Mouse (Mus musculus): ENCODE results near the gene Lypd5. TPM values are rescaled to one million over a fixed set of nuclear protein-coding genes. Genes with fewer than 3 reads are reported as not detected.

The Lypd5 gene
- polyA plus RNA-seq, 1 experiment from 2014 or later: not detected

- peak; percentile 72 for ATAC-seq (ENCODE audit: low read depth)
- H3K9ac ChIP-seq: 0 out of 2 replicates have a peak overlapping the region, but pooled peaks have one; percentile 31
- WGBS: 33% methylated on average over 17 of the region's 20 CpGs
These were observed 24.8 kb downstream of the Lypd5 start for GRCm38 (mm10) chr7:24373538-24374379.

GRCm38 (mm10) chr7:24376456-24376855, 27.5 kb downstream of the Lypd5 start:
- H3K9me3 ChIP-seq: no peaks in the 10 kb centered on the region
- H3K27me3 ChIP-seq: peaks cover 12% of the 10 kb centered on the region
- no peak overlapping the region for H3K4me3 ChIP-seq
- H3K9ac ChIP-seq: no peak overlapping the region
- no peak for ATAC-seq (ENCODE audit: low read depth)
- no peaks in the 10 kb centered on the region for H3K36me3 ChIP-seq
- no peak overlapping the region for H3K4me2 ChIP-seq
- 88% methylated on average over 8 of the region's 8 CpGs for WGBS
- peaks cover 35% of the 10 kb centered on the region for H3K4me1 ChIP-seq (replicated peaks)
- H3K27ac ChIP-seq (replicated peaks): no peak overlapping the region

More at GRCm38 (mm10) chr7:24373538-24374379, 24.8 kb downstream of the Lypd5 start:
- H3K36me3 ChIP-seq: no peaks in the 10 kb centered on the region
- H3K27me3 ChIP-seq: peaks cover 12% of the 10 kb centered on the region
- peak overlapping the region; percentile 82 for H3K27ac ChIP-seq (replicated peaks)
- no peaks in the 10 kb centered on the region for H3K9me3 ChIP-seq
- H3K4me1 ChIP-seq (replicated peaks): peaks cover 44% of the 10 kb centered on the region
- peak overlapping the region; percentile 22 for H3K4me2 ChIP-seq
- H3K4me3 ChIP-seq: no peak overlapping the region

DNA sequence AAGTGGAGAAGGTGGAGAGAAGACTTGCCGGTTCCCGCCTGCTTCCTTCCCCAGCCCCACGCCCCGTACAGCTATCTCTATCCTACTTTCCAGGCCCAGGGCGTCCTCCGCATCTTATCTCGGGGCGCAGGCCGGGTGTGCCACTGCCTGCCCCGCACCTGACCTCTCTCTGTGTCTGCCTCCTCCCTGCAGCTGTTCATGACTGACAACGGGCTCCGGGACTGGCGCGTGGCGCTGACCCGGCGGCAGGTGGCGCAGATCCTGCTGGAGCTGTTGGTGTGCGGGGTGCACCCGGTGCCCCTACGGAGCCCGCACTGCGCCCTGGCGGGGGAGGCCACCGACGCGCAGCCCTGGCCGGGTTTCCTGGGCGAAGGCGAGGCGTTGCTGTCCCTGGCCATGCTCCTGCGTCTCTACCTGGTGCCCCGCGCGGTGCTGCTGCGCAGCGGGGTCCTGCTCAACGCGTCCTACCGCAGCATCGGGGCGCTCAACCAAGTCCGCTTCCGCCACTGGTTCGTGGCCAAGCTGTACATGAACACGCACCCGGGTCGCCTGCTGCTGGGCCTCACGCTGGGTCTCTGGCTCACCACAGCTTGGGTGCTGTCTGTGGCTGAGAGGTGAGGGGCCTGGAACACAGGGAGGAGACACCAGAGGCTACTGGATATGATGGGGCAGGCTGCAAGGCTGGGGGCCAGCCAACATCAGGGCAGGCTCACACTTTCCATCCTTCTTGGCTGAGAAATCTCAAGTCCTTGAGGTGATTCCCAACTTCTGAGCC, 28.3 kb downstream of the Lypd5 start:
- Histone ChIP-seq H3K4me3 (peak overlapping the region; percentile 29), H3K27me3 (peaks cover 12% of the 10 kb centered on the region), H3K36me3 (no peaks in the 10 kb centered on the region), H3K4me1 (replicated peaks) (peaks cover 35% of the 10 kb centered on the region), H3K9ac (peak overlapping the region; percentile 54), H3K9me3 (no peaks in the 10 kb centered on the region), H3K27ac (replicated peaks) (no peak overlapping the region), H3K4me2 (peak overlapping the region; percentile 54)
- no peak for ATAC-seq (ENCODE audit: low read depth)
- WGBS: 8% methylated on average over 49 of the region's 49 CpGs

DNA sequence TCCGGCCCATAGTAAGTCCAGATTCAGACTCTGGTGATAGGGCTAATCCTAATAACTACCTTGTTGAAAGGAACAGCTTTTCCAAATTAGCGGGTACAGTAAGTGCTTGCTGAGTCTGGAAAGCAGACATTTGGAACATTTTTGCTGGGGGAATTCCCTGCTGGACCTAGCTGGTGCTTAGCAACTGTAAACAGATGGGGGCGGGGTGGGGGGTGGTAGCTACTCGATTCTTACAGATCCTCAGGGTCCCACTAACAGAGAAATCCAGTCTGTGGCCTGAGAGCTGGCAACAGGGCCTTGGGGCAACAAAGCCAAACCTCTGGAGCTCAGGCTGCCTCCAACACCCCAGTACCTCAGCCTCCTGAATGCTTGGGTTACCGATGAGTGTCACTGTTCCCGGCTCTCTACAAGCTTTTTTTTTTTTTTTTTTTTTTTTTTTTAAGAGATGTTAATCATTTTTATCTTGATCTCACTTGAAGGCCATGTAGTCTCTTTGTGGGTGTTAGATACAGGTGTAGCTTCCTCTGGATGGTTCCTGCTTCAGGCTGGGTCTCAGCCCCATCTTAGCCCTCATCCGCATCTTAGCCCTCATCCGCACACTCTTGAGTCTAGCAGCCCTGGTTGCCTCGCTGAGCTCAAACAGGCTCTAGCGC, 29.2 kb downstream of the Lypd5 start:
- Histone ChIP-seq H3K4me1 (replicated peaks) (peaks cover 27% of the 10 kb centered on the region), H3K4me3 (no peak overlapping the region), H3K27me3 (peaks cover 12% of the 10 kb centered on the region), H3K9ac (no peak overlapping the region), H3K36me3 (no peaks in the 10 kb centered on the region), H3K27ac (replicated peaks) (no peak overlapping the region), H3K4me2 (no peak overlapping the region), H3K9me3 (no peaks in the 10 kb centered on the region)
- no peak for ATAC-seq (ENCODE audit: low read depth)
- WGBS: 71% methylated on average over 10 of the region's 10 CpGs

DNA sequence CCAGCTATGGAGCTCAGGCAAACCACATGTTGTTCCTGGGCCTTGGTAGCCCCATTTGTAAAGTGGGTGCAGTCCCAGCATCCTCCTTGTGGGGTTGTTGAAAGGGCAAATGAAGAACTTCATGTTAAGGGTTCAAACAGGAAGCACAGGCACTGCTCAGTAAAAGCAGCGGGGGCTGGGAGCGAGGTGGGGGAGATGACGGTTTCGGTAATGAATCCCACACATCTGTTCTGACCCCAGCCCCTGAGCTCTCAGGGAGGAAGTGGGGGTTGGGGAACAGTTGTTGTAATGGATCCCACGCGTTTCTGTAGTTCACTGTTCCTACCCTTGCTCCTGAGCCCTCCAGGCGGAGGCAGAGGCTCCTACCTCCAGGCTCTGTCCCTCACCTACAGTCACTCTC, 30.9 kb downstream of the Lypd5 start:
- Histone ChIP-seq H3K27ac (replicated peaks) (no peak overlapping the region), H3K9ac (no peak overlapping the region), H3K9me3 (no peaks in the 10 kb centered on the region), H3K36me3 (no peaks in the 10 kb centered on the region), H3K4me1 (replicated peaks) (peaks cover 16% of the 10 kb centered on the region), H3K4me3 (no peak overlapping the region), H3K4me2 (no peak overlapping the region), H3K27me3 (peaks cover 17% of the 10 kb centered on the region)
- 65% methylated on average over 7 of the region's 7 CpGs for WGBS
- ATAC-seq (ENCODE audit: low read depth): no peak

DNA sequence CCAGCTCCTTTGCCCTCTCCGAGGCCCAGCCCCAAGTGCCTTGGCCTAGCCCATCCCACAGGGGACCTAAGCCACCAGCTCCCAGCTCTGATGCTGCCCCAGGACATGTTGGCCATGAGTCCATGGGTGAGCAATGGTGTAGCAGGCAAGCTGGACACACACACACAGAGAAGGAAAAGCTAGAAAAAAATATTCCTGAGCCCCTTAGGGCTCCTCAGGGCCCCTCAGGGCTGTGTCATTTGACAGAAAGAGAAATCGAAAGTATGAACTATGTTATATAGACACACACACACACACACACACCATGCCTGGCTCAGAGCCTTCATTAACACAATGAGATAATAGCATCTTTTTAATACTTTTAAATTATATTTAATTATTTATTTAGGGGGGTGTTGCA, 31.4 kb downstream of the Lypd5 start:
- Histone ChIP-seq H3K9me3 (no peaks in the 10 kb centered on the region), H3K36me3 (no peaks in the 10 kb centered on the region), H3K4me3 (no peak overlapping the region), H3K4me2 (no peak overlapping the region), H3K27me3 (peaks cover 17% of the 10 kb centered on the region), H3K27ac (replicated peaks) (no peak overlapping the region), H3K4me1 (replicated peaks) (peaks cover 16% of the 10 kb centered on the region), H3K9ac (no peak overlapping the region)
- no peak for ATAC-seq (ENCODE audit: low read depth)
- 80% methylated on average over 2 of the region's 2 CpGs for WGBS

GRCm38 (mm10) chr7:24382730-24383372, 33.9 kb downstream of the Lypd5 start:
- Histone ChIP-seq H3K27ac (replicated peaks) (no peak overlapping the region), H3K27me3 (0 out of 2 replicates have a peak, but pooled peaks cover 5% of the 10 kb centered on the region), H3K9me3 (no peaks in the 10 kb centered on the region), H3K36me3 (no peaks in the 10 kb centered on the region), H3K4me1 (replicated peaks) (peaks cover 3% of the 10 kb centered on the region; the same call in 1 of the 2 replicates), H3K4me3 (no peak overlapping the region), H3K9ac (no peak overlapping the region), H3K4me2 (no peak overlapping the region)
- 85% methylated on average over 16 of the region's 16 CpGs for WGBS
- ATAC-seq (ENCODE audit: low read depth): no peak

- Histone ChIP-seq H3K36me3 (no peaks in the 10 kb centered on the region), H3K4me1 (replicated peaks) (no peaks in the 10 kb centered on the region), H3K9ac (no peak overlapping the region), H3K27me3 (0 out of 2 replicates have a peak, but pooled peaks cover 5% of the 10 kb centered on the region), H3K4me2 (no peak overlapping the region), H3K9me3 (no peaks in the 10 kb centered on the region), H3K4me3 (no peak overlapping the region), H3K27ac (replicated peaks) (no peak overlapping the region)
- WGBS: 67% methylated on average over 6 of the region's 6 CpGs
- no peak for ATAC-seq (ENCODE audit: low read depth)
These were observed 35.1 kb downstream of the Lypd5 start for GRCm38 (mm10) chr7:24384070-24384469.

DNA sequence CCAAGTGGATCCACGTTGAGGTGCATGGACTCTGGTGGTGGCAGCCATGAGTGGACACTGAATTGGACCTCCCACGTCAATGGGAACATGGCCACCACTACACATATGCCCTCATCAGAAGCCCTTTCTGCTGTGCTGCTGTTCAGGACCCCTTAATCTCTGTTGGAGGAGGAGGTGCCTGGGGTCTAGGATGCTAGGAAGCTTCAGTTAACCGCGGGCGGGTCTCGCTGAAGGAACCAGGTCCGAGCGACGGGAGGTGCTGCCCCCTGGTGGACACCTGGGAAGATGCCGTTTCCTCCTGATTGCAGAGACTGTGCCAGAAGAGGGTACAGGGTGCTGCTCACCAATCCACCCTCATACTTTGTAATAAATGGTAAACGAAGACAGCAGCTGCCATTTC, 35.8 kb downstream of the Lypd5 start:
- no peak overlapping the region for H3K9ac ChIP-seq
- peak overlapping the region; percentile 21; the same call in 1 of the 2 replicates for H3K4me2 ChIP-seq
- H3K27me3 ChIP-seq: 0 out of 2 replicates have a peak, but pooled peaks cover 5% of the 10 kb centered on the region
- 0 out of 2 replicates have a peak, but pooled peaks have one; percentile 29 for ATAC-seq (ENCODE audit: low read depth)
- WGBS: 9% methylated on average over 11 of the region's 11 CpGs
- H3K9me3 ChIP-seq: no peaks in the 10 kb centered on the region
- H3K27ac ChIP-seq (replicated peaks): no peak overlapping the region
- H3K36me3 ChIP-seq: no peaks in the 10 kb centered on the region
- no peak overlapping the region for H3K4me3 ChIP-seq
- peaks cover 6% of the 10 kb centered on the region for H3K4me1 ChIP-seq (replicated peaks)

GRCm38 (mm10) chr7:24387059-24387556, 38.1 kb downstream of the Lypd5 start:
- Histone ChIP-seq H3K27ac (replicated peaks) (no peak overlapping the region), H3K36me3 (no peaks in the 10 kb centered on the region), H3K9me3 (no peaks in the 10 kb centered on the region), H3K4me3 (no peak overlapping the region), H3K4me2 (no peak overlapping the region), H3K27me3 (0 out of 2 replicates have a peak, but pooled peaks cover 5% of the 10 kb centered on the region), H3K9ac (no peak overlapping the region), H3K4me1 (replicated peaks) (peaks cover 27% of the 10 kb centered on the region)
- ATAC-seq (ENCODE audit: low read depth): no peak
- 86% methylated on average over 10 of the region's 10 CpGs for WGBS

- WGBS: 63% methylated on average over 13 of the region's 13 CpGs
- 0 out of 2 replicates have a peak overlapping the region, but pooled peaks have one; percentile 17 for H3K9ac ChIP-seq
These were observed 40.7 kb downstream of the Lypd5 start for GRCm38 (mm10) chr7:24389516-24390187.

More at GRCm38 (mm10) chr7:24389516-24390187, 40.7 kb downstream of the Lypd5 start:
- ATAC-seq (ENCODE audit: low read depth): no peak
- Histone ChIP-seq H3K27me3 (0 out of 2 replicates have a peak, but pooled peaks cover under 1% of the 10 kb centered on the region), H3K4me1 (replicated peaks) (peaks cover 27% of the 10 kb centered on the region), H3K36me3 (no peaks in the 10 kb centered on the region), H3K4me3 (no peak overlapping the region), H3K27ac (replicated peaks) (peak overlapping the region; percentile 46), H3K9me3 (no peaks in the 10 kb centered on the region), H3K4me2 (no peak overlapping the region)
